Mouse (Mus musculus) NIH3T3 (cell line): ENCODE data around the gene Zfp428.
A peak's percentile ranks its signal among the peaks of the same experiment; 100 is the strongest.

Source experiments
- DNase-seq: peaks from one replicate; pipeline ENCODE4 v3.0.0-alpha.2; 2012; ENCODE audit warnings: low read depth

Zfp428 gene

DNA sequence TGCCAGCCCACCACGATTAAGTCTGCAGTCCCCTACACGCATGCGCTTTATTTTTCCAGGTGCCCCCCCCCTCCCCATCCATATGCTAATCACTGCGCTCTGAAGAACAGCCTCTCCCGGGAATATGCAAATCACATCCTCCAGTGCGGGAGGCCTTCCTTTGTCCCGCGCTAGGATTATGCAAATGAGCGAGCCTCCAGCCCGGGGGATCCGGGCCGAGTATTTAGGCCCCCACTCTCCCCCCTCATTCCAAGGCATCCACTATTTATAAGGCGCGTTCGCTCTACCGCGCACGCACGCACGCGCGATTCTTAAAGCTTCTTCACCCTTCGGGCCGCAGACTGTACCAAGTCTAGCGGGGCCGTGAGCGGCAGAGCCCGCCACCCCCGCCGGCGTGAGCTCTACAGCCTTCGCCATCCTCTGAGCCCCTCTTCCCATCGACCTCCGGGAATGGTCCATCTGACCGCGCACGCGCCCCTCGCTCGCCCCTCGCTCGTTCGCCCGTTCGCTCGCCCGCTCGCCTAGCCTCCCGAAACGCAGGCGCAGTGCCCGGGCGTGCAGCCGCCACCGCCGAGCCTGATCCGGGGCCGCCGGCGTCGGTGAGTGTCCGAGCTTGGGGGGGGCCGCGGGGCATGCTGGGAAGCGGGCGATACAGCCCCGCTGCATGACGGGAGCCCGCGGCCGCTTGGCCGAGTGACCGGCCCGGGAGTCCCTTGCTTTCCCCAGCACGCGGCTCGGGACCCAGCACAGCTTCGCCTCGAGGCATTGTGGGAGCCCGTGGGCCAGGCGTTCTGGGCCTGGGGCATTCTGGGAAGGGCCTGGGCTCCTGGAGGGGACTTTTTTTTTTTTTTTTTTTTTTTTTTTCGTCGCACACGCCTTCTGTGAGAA, at the start of gene Zfp428:
Gene Zfp428, plus strand, starts transcription at position 169 of the 888 bp plus-strand sequence.
- DNase-seq = peak; percentile 91

DNA sequence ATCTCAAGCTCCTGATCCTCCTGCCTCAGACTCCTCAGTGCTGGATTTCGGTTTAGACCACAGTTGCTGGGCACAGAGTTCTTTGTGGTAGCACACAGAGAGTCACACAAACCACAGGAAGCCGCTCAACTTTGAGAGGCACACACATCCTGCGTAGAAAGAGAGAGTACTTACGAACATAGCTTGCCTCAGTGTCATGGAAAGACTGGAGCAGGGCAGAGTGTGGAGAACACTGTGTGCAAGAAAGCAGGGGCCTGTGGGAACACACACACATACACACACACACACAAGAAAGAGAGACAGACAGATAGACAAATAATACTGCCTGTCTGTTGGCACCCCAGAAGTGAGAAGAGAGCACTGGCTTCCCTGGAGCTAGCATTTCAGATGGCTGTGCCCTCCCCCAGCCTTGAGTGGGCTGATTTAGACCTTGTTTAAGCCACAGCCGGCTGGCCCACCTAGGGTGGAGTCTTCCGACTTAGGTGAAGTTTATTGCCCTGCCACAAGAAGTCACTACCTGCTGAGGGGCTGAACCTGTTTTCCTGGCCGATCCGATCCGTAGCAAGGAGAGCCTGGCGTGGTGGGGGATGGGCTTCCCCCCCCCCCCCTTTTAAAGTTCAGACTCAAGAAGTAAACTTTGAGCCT, 49.0 kb upstream of the Zfp428 start:
- DNase-seq = no peak

DNA sequence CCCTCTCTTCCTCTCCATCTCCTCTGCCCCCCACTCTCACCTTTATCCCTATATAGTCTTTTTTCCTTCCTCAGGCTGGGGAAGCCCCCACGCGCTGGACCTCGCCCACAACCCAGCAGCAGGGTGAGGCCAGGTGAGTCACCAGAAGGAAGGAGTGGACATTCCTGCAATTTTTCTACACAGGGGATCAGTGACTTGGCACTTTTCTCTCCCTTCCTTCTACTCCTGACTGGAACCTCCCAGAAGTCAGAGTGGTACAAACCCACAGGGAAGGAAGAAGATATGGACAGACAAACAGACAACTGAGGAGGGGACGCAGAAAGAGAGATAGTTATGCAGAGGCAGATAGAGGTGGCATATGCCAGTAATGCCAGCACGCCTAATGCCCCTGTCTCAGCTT, 47.4 kb upstream of the Zfp428 start:
- DNase-seq = peak; percentile 48

DNA sequence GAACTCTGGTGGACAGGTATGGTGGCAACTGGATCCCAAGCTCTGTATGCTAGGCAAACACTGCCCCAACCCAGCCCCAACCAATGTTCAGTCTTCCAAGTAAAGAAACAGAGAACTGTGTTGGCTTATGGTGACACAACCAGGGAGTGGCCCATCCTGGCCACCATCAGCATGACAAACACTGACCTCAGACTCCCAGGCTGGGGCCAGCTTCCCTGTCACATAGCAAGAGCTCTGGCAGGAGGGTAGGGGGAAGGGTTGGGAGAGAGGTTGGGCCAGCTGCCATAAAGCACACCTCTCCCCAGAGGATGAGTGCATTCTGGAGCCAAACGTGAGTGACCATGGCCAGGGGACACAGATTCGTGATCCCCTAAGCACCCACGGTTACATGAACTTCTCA, 47.0 kb upstream of the Zfp428 start:
- DNase-seq = no peak

DNA sequence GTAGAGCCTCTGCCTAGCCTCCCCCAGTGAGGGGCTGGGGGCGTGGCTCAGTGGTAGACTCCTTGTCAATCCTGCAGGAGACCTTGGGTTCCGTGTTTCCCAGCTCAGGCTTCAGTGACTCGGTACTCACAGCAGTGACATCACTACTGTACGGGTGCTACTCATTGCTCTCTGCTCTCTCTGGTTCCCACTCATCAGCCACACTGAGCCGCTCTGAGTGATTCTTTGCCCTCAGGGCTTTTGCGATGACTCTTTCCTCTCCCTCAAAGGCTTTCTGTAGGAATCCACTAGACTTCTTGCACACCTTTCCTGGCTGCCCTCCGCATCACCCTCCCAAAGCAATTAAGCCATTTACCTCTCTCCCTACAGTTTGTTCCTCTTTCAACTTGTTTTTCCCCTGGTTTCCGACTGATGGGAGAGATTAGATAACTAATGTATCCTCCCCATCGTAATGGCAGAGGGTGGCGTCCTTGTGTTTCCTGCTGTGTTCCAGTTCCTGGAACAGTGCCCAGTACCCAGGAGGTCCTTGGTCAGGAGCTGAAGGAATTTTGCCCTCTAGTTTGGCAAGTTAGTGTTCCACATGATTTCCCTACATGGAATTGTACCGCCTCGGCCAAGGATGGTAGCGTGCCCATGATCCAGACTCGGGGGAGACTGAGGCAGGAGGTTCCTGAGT, 45.3 kb upstream of the Zfp428 start:
- peak; percentile 75 for DNase-seq

DNA sequence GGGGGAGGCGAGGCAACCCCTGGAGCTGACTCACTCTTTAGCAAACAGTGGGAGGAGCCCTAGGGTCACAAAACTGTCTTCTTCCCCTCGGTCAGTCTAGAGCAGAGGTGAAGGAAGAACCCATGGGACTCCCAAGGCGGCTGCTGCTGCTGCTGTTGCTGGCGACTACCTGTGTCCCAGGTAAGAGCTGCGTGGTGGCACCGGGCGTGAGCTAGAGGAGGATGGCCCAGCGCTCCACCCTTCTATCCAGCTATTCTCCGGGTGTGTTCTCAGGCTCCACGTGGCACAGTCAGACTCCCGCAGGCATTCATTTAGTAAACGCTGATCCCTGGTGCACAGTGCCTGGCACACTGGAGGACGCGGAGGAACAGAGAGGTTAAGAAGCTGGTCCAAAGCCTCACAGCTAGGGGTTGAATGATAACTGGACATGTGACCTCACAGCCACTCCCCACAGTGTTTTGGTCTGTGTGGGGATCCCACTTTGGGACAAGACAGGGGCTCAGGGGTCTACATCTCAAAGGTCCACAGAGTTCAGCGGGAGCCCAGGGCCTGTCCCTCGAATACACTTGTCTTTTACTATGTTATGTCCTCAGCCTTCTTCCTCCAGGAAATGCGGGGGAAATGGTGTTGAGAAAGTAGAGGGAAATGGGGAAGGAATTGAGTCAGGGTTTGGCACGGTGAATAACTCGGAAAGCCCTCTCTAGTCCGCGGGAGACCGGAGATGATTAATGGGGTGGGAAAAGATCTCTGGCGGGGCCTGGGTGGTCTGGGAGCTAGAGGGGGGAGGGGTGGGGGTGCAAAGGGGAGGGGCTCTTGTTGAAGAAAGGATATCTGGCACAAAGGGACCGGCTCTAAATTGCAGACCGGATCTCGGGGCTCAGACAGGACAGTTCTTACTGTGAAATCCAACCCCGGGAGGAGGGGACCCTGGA, 44.2 kb upstream of the Zfp428 start, which contains the start of gene Plaur:
Gene Plaur, plus strand, starts transcription at position 97 of the 932 bp plus-strand sequence.
- peak; percentile 85 for DNase-seq

DNA sequence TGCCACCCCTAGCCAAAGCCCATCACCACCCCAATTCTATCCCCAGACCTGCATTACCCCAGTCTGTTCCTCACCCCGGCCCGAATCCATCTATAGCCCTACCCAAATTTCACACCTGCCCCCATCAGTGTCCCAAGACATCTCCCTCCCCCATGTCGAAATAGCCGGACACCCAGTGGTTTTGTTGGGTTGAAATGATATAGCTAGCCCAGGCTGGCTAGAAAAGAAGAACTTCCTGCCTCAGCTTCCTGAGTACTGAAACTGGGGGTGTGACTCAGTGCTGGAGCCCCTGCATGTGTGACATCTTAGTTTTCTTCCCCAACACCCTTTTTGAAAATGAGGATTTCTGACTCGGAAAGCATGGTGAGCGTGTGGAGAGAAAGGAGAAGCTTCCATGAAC, 40.0 kb upstream of the Zfp428 start:
- DNase-seq = no peak

DNA sequence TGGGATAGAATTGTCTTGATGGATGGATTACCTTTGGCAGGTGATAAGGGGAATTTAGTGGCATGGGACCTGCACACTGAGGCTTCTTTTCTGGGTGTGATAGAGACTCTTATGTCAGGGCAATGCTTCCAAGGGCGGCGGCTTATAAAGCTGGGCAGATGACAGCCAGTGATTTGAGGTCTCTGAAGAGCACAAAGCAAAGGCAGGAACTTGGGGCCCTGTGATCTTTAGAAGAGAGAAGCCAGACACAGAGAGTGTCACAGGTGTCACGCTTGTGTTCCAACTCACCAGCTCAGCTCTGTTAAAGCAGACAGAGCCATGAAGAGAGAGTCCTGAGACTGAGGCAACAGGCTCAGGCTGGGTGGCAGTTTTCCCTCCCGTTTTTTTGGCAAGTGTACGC, 38.9 kb upstream of the Zfp428 start:
- DNase-seq = no peak

DNA sequence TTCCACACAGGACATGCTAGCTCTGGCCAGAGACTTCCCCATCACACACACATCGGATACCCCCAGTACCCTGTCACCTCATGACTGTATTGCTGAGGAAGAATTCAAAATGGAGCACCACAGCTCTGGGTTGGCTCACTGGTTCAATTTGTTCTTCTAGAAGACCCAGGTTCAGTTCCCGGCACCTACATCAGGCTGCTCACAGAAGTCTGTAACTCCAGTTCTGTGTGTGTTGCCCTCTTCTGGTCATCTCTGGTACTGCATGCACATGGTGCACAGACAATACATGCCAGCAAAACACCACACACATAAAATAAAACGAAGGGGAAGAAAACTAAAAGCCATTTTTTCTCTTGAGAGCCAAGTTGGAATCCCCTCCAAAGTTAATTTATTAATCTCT, 37.7 kb upstream of the Zfp428 start:
- peak; percentile 41 for DNase-seq

DNA sequence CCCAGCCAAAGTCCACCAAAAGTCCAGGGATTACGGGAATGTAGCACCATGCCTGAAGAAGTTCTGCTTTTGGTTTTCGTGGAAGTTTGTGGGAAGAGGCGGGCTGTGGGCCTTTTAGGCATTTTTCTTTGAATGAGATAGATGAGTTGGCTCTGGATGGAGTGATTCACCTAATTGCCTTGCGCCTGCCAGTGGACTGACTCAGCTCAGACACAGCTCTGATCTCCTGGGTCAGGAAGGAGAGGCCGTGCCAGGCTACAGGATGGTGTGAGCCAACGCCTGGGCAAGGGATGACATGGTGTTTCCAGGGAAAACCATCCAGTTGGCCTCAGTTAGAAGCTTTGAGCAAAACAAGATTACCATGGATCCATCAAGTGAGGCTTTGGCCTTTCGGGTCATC, 36.5 kb upstream of the Zfp428 start:
- DNase-seq = peak; percentile 94

DNA sequence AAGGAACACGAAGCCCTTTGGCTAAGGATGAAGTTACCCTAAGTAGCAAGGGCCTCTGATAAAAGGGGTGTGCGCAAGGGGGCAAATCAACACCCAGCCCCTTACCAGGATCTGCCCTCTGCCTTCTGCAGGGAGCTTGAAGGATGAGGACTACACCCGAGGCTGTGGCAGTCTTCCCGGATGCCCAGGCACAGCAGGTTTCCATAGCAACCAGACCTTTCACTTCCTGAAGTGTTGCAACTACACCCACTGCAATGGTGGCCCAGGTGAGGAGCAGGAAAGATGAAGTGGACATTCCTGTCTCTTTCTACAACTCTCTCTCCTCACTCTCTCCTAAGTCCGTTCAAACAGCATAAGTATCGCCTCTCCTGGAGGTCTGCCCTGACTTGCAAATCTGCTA, 34.4 kb upstream of the Zfp428 start:
- DNase-seq = no peak

DNA sequence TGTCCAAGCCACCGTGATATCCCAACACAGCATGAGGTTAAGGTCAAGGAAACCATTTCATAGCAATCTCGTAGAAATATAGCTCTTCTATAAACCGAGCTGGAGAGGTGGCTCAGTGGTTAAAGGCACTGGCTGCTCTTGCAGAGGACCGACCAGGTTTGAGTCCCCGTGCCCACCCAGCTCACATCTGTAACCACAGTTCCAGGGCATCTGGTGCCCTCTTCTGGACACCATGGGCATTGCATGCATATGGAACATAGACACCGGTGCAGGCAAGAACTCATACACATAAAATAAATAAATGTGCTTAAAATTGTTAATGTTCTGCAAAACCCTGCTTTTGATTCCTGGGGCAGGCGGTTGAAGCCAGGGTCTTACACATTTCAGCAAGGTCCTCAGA, 33.9 kb upstream of the Zfp428 start:
- peak; percentile 64 for DNase-seq

DNA sequence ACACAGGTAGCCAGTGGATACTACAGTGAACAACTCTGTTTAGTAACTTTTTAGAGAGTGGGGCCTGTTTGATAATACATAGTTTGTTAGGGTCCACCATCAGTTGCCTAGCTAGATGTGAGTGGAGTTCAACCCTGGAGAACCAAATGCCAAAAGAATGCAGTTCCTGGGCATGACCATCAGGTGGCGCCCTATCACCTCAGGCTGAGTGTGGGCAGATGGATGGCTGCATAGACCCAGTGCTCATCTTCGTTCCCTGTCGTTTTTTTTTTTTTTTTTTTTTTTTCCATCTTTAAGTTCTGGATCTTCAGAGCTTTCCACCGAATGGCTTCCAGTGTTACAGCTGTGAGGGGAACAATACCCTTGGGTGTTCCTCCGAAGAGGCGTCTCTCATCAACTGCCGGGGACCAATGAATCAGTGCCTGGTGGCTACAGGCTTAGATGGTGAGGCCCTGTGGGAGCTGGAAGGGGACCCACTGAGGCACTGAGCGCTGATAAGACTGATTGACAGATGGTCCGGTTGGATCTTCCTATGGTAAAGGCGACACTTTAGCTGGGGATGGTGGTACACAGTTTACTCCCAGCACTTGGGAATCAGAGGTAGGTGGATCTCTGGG, 32.8 kb upstream of the Zfp428 start:
- peak; percentile 86 for DNase-seq

DNA sequence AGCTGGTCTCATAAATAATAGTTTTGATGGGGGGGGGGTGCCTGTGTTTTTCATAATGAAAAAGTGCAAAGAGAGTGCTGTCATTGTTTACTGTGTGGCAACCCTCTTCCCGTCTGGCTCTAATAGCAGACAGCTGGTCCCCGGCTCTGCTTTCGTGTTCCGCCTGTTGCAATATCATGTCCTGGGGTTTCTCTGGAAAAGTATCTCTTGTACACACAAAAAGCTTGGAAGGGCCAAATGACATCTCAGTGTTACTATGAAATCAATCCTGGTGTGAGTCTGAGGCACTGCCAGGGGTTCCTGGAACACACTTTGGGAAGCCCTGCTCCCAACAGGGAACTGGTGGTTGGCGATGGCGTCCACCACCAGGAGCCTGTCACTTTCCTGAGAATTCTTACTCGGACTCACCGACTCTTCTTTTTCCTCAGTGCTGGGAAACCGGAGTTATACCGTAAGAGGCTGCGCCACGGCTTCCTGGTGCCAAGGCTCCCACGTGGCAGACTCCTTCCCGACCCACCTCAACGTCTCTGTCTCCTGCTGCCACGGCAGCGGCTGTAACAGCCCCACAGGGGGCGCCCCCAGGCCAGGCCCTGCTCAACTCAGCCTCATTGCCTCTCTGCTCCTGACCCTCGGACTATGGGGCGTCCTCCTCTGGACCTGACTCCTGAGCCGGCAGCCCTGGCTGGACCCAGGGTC, 31.8 kb upstream of the Zfp428 start:
- no peak for DNase-seq

DNA sequence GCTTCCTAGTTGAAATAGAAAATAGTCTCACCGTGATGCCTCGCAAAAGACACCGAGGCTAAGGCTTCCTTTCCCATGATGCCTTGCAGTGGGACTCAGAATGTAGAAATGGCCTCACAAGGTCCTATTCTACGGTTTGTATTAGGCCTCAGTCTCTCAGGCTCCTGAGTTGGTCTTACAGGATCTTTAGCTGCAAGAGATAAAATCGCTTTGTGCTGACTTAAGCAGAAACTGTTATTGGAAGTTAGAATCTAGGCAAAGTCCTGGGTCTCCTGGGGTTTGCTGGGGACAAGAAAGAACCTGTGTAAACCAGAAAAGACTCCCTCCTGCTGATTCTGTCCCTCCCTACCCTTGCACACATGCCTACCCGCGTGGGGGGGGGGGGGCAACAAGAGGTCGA, 30.5 kb upstream of the Zfp428 start:
- no peak for DNase-seq

DNA sequence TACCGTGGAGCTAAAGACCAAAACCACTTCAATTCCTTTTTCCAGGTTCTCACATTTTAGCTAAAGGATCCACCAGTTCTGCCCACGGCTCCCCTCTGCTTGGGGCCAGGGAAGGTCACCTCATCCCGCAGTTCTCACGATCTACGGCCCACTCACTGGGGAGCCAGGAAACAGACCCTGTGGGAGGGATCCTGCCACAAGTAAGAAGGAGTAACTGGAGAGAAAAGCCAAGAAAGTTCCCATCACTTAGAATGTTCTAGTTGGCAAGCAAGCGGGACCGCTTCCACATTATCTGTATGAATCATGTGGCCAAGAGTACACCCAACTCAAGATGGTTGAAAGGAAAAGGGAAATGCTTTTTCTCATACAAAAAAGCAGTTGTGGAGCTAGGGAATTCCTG, 29.9 kb upstream of the Zfp428 start:
- DNase-seq = no peak

DNA sequence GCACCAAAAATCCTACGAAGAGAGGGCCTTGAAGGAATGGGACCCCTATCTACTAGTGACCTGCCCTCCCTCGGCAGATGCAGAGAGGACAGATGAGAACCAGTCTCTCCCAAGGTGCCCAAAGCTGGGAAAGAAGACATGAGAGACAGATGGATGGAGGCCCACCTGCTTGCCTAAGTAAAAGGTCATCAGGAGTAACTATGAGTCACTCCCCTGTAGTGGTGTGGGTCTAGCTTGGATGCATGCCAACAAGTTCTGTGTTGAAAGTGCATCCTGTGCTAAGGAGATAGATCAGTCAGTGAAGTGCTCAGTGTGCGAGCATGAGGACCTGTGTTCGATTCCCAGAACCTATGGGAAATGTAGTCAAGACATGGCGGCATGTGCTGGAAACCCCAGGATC, 27.9 kb upstream of the Zfp428 start:
- DNase-seq = no peak

DNA sequence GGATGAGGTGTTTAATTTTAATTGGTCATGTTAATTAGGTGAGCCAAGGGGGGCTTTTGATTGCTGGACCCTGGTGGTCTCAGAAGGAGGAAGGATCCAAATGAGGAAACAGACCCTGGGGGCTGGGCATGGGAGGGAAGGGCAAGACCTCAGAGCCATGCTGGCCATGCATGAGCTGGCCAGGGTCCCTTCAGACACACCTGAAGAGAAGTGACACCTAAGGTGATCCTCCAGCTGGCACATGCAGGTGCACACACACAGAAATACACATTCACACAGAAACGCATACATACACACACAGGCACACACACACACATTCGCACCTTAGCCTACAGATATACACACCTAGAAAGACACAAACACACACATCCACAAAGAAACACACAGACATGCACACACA, 27.1 kb upstream of the Zfp428 start:
- no peak for DNase-seq

DNA sequence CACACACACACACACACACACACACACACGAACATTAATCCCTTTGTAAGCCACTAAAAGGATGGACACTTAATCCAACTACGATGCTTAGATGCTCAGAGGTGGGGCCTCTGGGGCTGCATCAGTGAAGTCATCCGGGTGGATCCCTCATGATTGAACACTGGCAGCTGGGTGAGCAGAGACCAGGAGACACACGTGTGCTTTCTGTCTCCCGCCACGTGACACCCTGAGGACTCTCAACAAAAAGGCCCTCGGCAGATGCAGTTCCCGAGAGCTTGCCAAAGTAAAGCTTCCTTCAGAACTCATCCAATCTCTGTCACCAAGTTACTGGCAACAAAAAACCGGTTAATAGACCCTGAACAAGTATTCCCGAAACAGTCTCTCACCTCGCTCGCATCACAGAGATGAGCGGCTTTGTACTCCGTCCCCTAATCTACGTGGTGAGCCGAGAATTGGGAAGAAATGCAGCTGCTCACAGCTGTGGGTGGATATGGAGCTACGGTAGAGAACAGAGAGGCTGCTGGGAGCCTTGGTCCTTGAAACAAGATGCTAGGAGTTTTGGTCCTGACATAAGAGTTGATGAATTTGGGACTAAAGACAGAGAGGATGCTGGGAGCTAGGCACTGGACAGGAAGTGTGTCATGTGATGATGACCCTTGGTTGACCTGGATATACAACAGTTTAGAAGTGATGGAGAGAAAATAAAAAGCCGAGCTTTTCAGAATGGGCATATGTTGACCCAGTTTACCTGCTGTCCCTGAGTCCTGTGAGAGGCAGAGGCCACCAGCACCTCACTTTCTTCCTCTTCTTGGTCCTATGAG, 26.5 kb upstream of the Zfp428 start:
- no peak for DNase-seq

DNA sequence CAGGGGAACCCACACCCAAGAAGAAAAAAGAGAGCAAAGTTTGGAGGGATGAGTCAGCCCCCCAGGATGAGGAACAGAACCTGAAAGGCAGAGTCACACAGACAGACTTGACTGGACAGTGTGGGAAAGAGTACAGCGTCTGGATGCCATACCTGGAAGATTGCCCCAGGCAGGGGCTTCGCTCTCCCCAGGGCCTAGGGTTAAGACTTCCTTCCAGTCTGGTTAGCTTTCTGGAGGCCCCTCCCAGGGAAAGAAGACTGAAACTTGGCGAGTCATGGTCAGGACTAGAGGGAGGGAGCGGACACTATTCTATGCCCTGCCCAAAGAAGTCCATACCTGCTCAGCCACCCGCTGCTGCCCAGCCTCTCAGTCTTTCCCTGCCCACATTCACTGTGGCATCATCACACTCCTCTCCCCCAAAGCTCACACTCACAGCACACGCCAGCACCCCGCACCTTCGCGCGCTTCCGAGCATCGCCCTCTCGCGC, 25.8 kb upstream of the Zfp428 start:
- no peak for DNase-seq
